Mouse (Mus musculus): ENCODE measurements around the gene Alox5ap. TPM values are rescaled to one million over a fixed set of nuclear protein-coding genes. Genes with fewer than 3 reads are reported as not detected.

The Alox5ap gene
- polyA plus RNA-seq, 1 experiment from 2014 or later, result 4.9 TPM

- 0 out of 2 replicates have a peak, but pooled peaks cover 4% of the 10 kb centered on the region for H3K4me1 ChIP-seq (replicated peaks; ENCODE audit: control insufficient read depth, insufficient read depth, low read length)
- H3K9me3 ChIP-seq (ENCODE audit: control insufficient read depth), result no peaks in the 10 kb centered on the region
- H3K4me3 ChIP-seq (ENCODE audit: low read depth, low read length), result no peak overlapping the region
- no peak overlapping the region for H3K9ac ChIP-seq (ENCODE audit: low read depth, low read length)
- no peaks in the 10 kb centered on the region for H3K27me3 ChIP-seq (replicated peaks; ENCODE audit: control insufficient read depth, insufficient read depth, low read length)
- H3K27ac ChIP-seq (ENCODE audit: low read depth, low read length), result no peak overlapping the region; the same call in 1 of the 2 replicates
- peak overlapping the region; percentile 22; the same call in 1 of the 2 replicates for H3K4me2 ChIP-seq (replicated peaks; ENCODE audit: low read depth)
- no peaks in the 10 kb centered on the region for H3K36me3 ChIP-seq (ENCODE audit: control insufficient read depth, insufficient read depth)
- peak; percentile 80 for ATAC-seq
- TF ChIP-seq CTCF (IDR thresholded peaks at IDR 0.05; ENCODE audit: low read depth), result no peak
- WGBS, result 60% methylated on average over 9 of the region's 9 CpGs
These were observed 58.5 kb downstream of the Alox5ap start for GRCm38 (mm10) chr5:149322938-149323553.

- H3K4me3 ChIP-seq (ENCODE audit: low read depth, low read length), result no peak overlapping the region
- no peak overlapping the region for H3K4me2 ChIP-seq (replicated peaks; ENCODE audit: low read depth)
- H3K4me1 ChIP-seq (replicated peaks; ENCODE audit: control insufficient read depth, insufficient read depth, low read length), result 0 out of 2 replicates have a peak, but pooled peaks cover 4% of the 10 kb centered on the region
- no peaks in the 10 kb centered on the region for H3K9me3 ChIP-seq (ENCODE audit: control insufficient read depth)
- ATAC-seq, result no peak
- H3K27me3 ChIP-seq (replicated peaks; ENCODE audit: control insufficient read depth, insufficient read depth, low read length), result no peaks in the 10 kb centered on the region
- no peak for TF ChIP-seq CTCF (IDR thresholded peaks at IDR 0.05; ENCODE audit: low read depth)
- H3K9ac ChIP-seq (ENCODE audit: low read depth, low read length), result no peak overlapping the region
- 77% methylated on average over 13 of the region's 13 CpGs for WGBS
- H3K27ac ChIP-seq (ENCODE audit: low read depth, low read length), result no peak overlapping the region
- H3K36me3 ChIP-seq (ENCODE audit: control insufficient read depth, insufficient read depth), result no peaks in the 10 kb centered on the region
These were observed 60.2 kb downstream of the Alox5ap start for GRCm38 (mm10) chr5:149324739-149325138.

GRCm38 (mm10) chr5:149329098-149329887 is 64.7 kb downstream of the Alox5ap start:
- ATAC-seq, result 0 out of 2 replicates have a peak, but pooled peaks have one; percentile 36

GRCm38 (mm10) chr5:149330601-149331000 is 66.0 kb downstream of the Alox5ap start:
- H3K4me2 ChIP-seq (replicated peaks; ENCODE audit: low read depth), result no peak overlapping the region
- no peak for TF ChIP-seq CTCF (IDR thresholded peaks at IDR 0.05; ENCODE audit: low read depth)
- H3K36me3 ChIP-seq (ENCODE audit: control insufficient read depth, insufficient read depth), result no peaks in the 10 kb centered on the region
- no peak overlapping the region for H3K9ac ChIP-seq (ENCODE audit: low read depth, low read length)
- no peak for ATAC-seq
- no peaks in the 10 kb centered on the region for H3K4me1 ChIP-seq (replicated peaks; ENCODE audit: control insufficient read depth, insufficient read depth, low read length)
- H3K4me3 ChIP-seq (ENCODE audit: low read depth, low read length), result no peak overlapping the region
- H3K27me3 ChIP-seq (replicated peaks; ENCODE audit: control insufficient read depth, insufficient read depth, low read length), result no peaks in the 10 kb centered on the region
- no peak overlapping the region for H3K27ac ChIP-seq (ENCODE audit: low read depth, low read length)
- H3K9me3 ChIP-seq (ENCODE audit: control insufficient read depth), result no peaks in the 10 kb centered on the region
- 42% methylated on average over 1 of the region's 1 CpGs for WGBS

More at GRCm38 (mm10) chr5:149329098-149329887, 64.7 kb downstream of the Alox5ap start:
- H3K27ac ChIP-seq (ENCODE audit: low read depth, low read length), result no peak overlapping the region
- 52% methylated on average over 12 of the region's 12 CpGs for WGBS
- no peaks in the 10 kb centered on the region for H3K36me3 ChIP-seq (ENCODE audit: control insufficient read depth, insufficient read depth)
- H3K4me3 ChIP-seq (ENCODE audit: low read depth, low read length), result no peak overlapping the region
- TF ChIP-seq CTCF (IDR thresholded peaks at IDR 0.05; ENCODE audit: low read depth), result no peak
- no peak overlapping the region for H3K4me2 ChIP-seq (replicated peaks; ENCODE audit: low read depth)
- H3K9me3 ChIP-seq (ENCODE audit: control insufficient read depth), result no peaks in the 10 kb centered on the region
- no peaks in the 10 kb centered on the region for H3K4me1 ChIP-seq (replicated peaks; ENCODE audit: control insufficient read depth, insufficient read depth, low read length)
- no peak overlapping the region for H3K9ac ChIP-seq (ENCODE audit: low read depth, low read length)
- H3K27me3 ChIP-seq (replicated peaks; ENCODE audit: control insufficient read depth, insufficient read depth, low read length), result no peaks in the 10 kb centered on the region

GRCm38 (mm10) chr5:149331407-149332143 is 67.0 kb downstream of the Alox5ap start:
- H3K9ac ChIP-seq (ENCODE audit: low read depth, low read length), result no peak overlapping the region
- no peak for ATAC-seq

GRCm38 (mm10) chr5:149332787-149333186 is 68.2 kb downstream of the Alox5ap start:
- Histone ChIP-seq H3K4me2 (replicated peaks; ENCODE audit: low read depth) (no peak overlapping the region), H3K4me3 (ENCODE audit: low read depth, low read length) (no peak overlapping the region), H3K27me3 (replicated peaks; ENCODE audit: control insufficient read depth, insufficient read depth, low read length) (no peaks in the 10 kb centered on the region), H3K9me3 (ENCODE audit: control insufficient read depth) (no peaks in the 10 kb centered on the region), H3K4me1 (replicated peaks; ENCODE audit: control insufficient read depth, insufficient read depth, low read length) (no peaks in the 10 kb centered on the region), H3K27ac (ENCODE audit: low read depth, low read length) (no peak overlapping the region), H3K36me3 (ENCODE audit: control insufficient read depth, insufficient read depth) (no peaks in the 10 kb centered on the region), H3K9ac (ENCODE audit: low read depth, low read length) (no peak overlapping the region)
- no peak for ATAC-seq
- no peak for TF ChIP-seq CTCF (IDR thresholded peaks at IDR 0.05; ENCODE audit: low read depth)
- 50% methylated on average over 4 of the region's 4 CpGs for WGBS

More at GRCm38 (mm10) chr5:149331407-149332143, 67.0 kb downstream of the Alox5ap start:
- no peaks in the 10 kb centered on the region for H3K27me3 ChIP-seq (replicated peaks; ENCODE audit: control insufficient read depth, insufficient read depth, low read length)
- H3K4me2 ChIP-seq (replicated peaks; ENCODE audit: low read depth), result no peak overlapping the region
- H3K4me3 ChIP-seq (ENCODE audit: low read depth, low read length), result no peak overlapping the region
- WGBS, result 43% methylated on average over 10 of the region's 10 CpGs
- H3K4me1 ChIP-seq (replicated peaks; ENCODE audit: control insufficient read depth, insufficient read depth, low read length), result no peaks in the 10 kb centered on the region
- TF ChIP-seq CTCF (IDR thresholded peaks at IDR 0.05; ENCODE audit: low read depth), result no peak
- no peaks in the 10 kb centered on the region for H3K9me3 ChIP-seq (ENCODE audit: control insufficient read depth)
- H3K36me3 ChIP-seq (ENCODE audit: control insufficient read depth, insufficient read depth), result no peaks in the 10 kb centered on the region
- no peak overlapping the region for H3K27ac ChIP-seq (ENCODE audit: low read depth, low read length)

All from intestine, postnatal 0 days (tissue).